ENCODE assay signal across 9 mouse cellular contexts in genomic region chr9:103092248-103092647, GRCm38 (mm10). TPM values are rescaled to one million over a fixed set of nuclear protein-coding genes. Genes with fewer than 3 reads are reported as not detected.
A peak's percentile ranks its signal among the peaks of the same experiment; 100 is the strongest.
DNase-seq lines count a peak whose midpoint lies in the region; ATAC-seq and TF ChIP-seq lines count a peak whose summit lies in the region.
"Had no signal": no experiment of that assay in that cellular context is flagged by ENCODE, and none has a peak within 500 bp of the region (broad histone marks: within the 10 kb centered on the region; RNA-seq: fewer than 3 reads in every experiment).

No protein-coding gene starts in this region.

- under 1% methylated on average over 19 of the region's 19 CpGs for WGBS in embryonic facial prominence, embryonic 11.5 days
- WGBS in limb, embryonic 14.5 days: 0% methylated on average over 16 of the region's 19 CpGs
- under 1% methylated on average over 19 of the region's 19 CpGs for WGBS in midbrain, embryonic 15.5 days
- 1% methylated on average over 19 of the region's 19 CpGs for WGBS in spleen, adult 2 months

- H3K27ac ChIP-seq in embryonic facial prominence, embryonic 11.5 days (replicated peaks; ENCODE audit: low read depth, low read length): no peak overlapping the region
- H3K27ac ChIP-seq in limb, embryonic 14.5 days (replicated peaks; ENCODE audit: low read depth, low read length): no peak overlapping the region
- H3K27ac ChIP-seq in midbrain, embryonic 15.5 days: peak overlapping the region; percentile 18; the same call in 1 of the 2 replicates
- no peak overlapping the region for H3K27ac ChIP-seq in spleen, adult 2 months (ENCODE audit: insufficient read depth, low read length)

- H3K4me1 ChIP-seq in embryonic facial prominence, embryonic 11.5 days (ENCODE audit: control insufficient read depth, insufficient read depth, low read length): no peaks in the 10 kb centered on the region
- peaks cover 6% of the 10 kb centered on the region; the same call in 1 of the 2 replicates for H3K4me1 ChIP-seq in limb, embryonic 14.5 days (ENCODE audit: control insufficient read depth, insufficient read depth, low read length)
- peaks cover 9% of the 10 kb centered on the region for H3K4me1 ChIP-seq in midbrain, embryonic 15.5 days
- no peaks in the 10 kb centered on the region; the same call in 1 of the 2 replicates for H3K4me1 ChIP-seq in spleen, adult 2 months (ENCODE audit: control insufficient read depth, insufficient read depth, insufficient read length)

- 0 out of 2 replicates have a peak, but pooled peaks have one; percentile 13 for TF ChIP-seq POLR2A in limb, embryonic 14.5 days (IDR thresholded peaks at IDR 0.05; ENCODE audit: borderline replicate concordance, extremely low read depth, insufficient read depth, insufficient read length)
- no peak for TF ChIP-seq POLR2A in spleen, adult 2 months (IDR thresholded peaks at IDR 0.05; ENCODE audit: low read depth, low read length)

- H3K9me3 ChIP-seq in embryonic facial prominence, embryonic 11.5 days (replicated peaks; ENCODE audit: control insufficient read depth, low read length): no peaks in the 10 kb centered on the region
- H3K9me3 ChIP-seq in limb, embryonic 14.5 days (ENCODE audit: control insufficient read depth, low read length): no peaks in the 10 kb centered on the region
- no peaks in the 10 kb centered on the region for H3K9me3 ChIP-seq in midbrain, embryonic 15.5 days

- TF ChIP-seq CTCF in spleen, adult 2 months (IDR thresholded peaks at IDR 0.05; ENCODE audit: extremely low read depth, insufficient read depth, insufficient read length, insufficient replicate concordance): peak; percentile 96

- no peaks in the 10 kb centered on the region for H3K36me3 ChIP-seq in embryonic facial prominence, embryonic 11.5 days (replicated peaks; ENCODE audit: control insufficient read depth, insufficient read depth, low read depth, low read length)
- H3K36me3 ChIP-seq in limb, embryonic 14.5 days (ENCODE audit: control insufficient read depth, insufficient read depth, low read length): no peaks in the 10 kb centered on the region
- no peaks in the 10 kb centered on the region for H3K36me3 ChIP-seq in midbrain, embryonic 15.5 days (replicated peaks)
- H3K36me3 ChIP-seq in spleen, adult 2 months (ENCODE audit: control insufficient read depth, insufficient read depth, low read length): no peaks in the 10 kb centered on the region

- H3K4me2 ChIP-seq in embryonic facial prominence, embryonic 11.5 days (ENCODE audit: low read depth, low read length): peak overlapping the region; percentile 83
- H3K4me2 ChIP-seq in limb, embryonic 14.5 days (replicated peaks; ENCODE audit: low read depth, low read length, severe bottlenecking): peak overlapping the region; percentile 86
- H3K4me2 ChIP-seq in midbrain, embryonic 15.5 days: peak overlapping the region; percentile 91

- ATAC-seq in embryonic facial prominence, embryonic 11.5 days (replicated peaks; ENCODE audit: insufficient number of reproducible peaks, low FRiP score, low TSS enrichment, low read depth): peak; percentile 86
- peak; percentile 90 for ATAC-seq in limb, embryonic 14.5 days (ENCODE audit: low FRiP score, low read depth)
- ATAC-seq in midbrain, embryonic 15.5 days (replicated peaks): peak; percentile 93

- peak overlapping the region; percentile 36 for H3K4me3 ChIP-seq in embryonic facial prominence, embryonic 11.5 days (ENCODE audit: low read depth, low read length)
- peak overlapping the region; percentile 44 for H3K4me3 ChIP-seq in limb, embryonic 14.5 days (replicated peaks; ENCODE audit: low read length)
- peak overlapping the region; percentile 51 for H3K4me3 ChIP-seq in midbrain, embryonic 15.5 days
- H3K4me3 ChIP-seq in spleen, adult 2 months (ENCODE audit: extremely low read depth, insufficient read depth, insufficient read length): peak overlapping the region; percentile 45; the same call in 1 of the 2 replicates

- H3K27me3 ChIP-seq in embryonic facial prominence, embryonic 11.5 days (ENCODE audit: control insufficient read depth, insufficient read depth, low read length): no peaks in the 10 kb centered on the region
- H3K27me3 ChIP-seq in limb, embryonic 14.5 days (ENCODE audit: control insufficient read depth, insufficient read depth, low read length): no peaks in the 10 kb centered on the region
- no peaks in the 10 kb centered on the region for H3K27me3 ChIP-seq in midbrain, embryonic 15.5 days (replicated peaks)
- no peaks in the 10 kb centered on the region for H3K27me3 ChIP-seq in spleen, adult 2 months (ENCODE audit: control insufficient read depth, insufficient read depth, low read length)

- H3K9ac ChIP-seq in embryonic facial prominence, embryonic 11.5 days (replicated peaks; ENCODE audit: low read length): peak overlapping the region; percentile 55
- H3K9ac ChIP-seq in limb, embryonic 14.5 days (ENCODE audit: low read depth, low read length, severe bottlenecking): peak overlapping the region; percentile 55
- peak overlapping the region; percentile 59 for H3K9ac ChIP-seq in midbrain, embryonic 15.5 days

- peak; percentile 36 to 52 for DNase-seq in urinary bladder, adult 18-20 months (ENCODE audit: low spot score in 2 of 2)
- no peak for DNase-seq in urinary bladder, postnatal 10 days (ENCODE audit: low spot score)
- DNase-seq in embryonic facial prominence, embryonic 11.5 days (ENCODE audit: low spot score): peak; percentile 91
- DNase-seq in heart, adult 18-20 months: peak; percentile 74 to 80
- DNase-seq in kidney, adult 11 months: peak; percentile 73
- peak; percentile 81 for DNase-seq in limb, embryonic 14.5 days (ENCODE audit: low spot score)
- DNase-seq in spleen, adult 2 months (ENCODE audit: low read depth in 1 of 2, low spot score in 2 of 2): peak; percentile 46 to 50

RNA-seq across cellular contexts. Expression of gene Rab6b, which starts 19.3 kb away (rescaled TPM):
- 6.0 and 7.5 TPM in 2 replicates for polyA plus RNA-seq in embryonic facial prominence, embryonic 11.5 days (2014; fragmentation: Nextera tagmentation; extraction: Ambion mirVana)
- 1 to 10 TPM; 1.2 to 1.8 TPM for total RNA-seq in heart, adult 18-20 months (2021)
- 8.1 and 9.6 TPM in 2 replicates for polyA plus RNA-seq in limb, embryonic 14.5 days (2012; rRNA removed)
- 3.5 and 4.2 TPM in 2 replicates for polyA plus RNA-seq in limb, embryonic 14.5 days (2014; fragmentation: Nextera tagmentation; extraction: Ambion mirVana)
- 107 and 110 TPM in 2 replicates for polyA plus RNA-seq in midbrain, embryonic 15.5 days (2015; fragmentation: Nextera tagmentation; extraction: Ambion mirVana)
- polyA plus RNA-seq in spleen, adult 2 months (2012; rRNA removed): 1.4 and 8.3 TPM in 2 replicates
- total RNA-seq: MEL had no signal

Comparison
In these comparisons a context has a peak if more than half of its experiments do, and no peak if none do; other contexts are left out.
1. RNA of gene Rab6b, which starts 19.3 kb away (polyA plus RNA-seq): 107 to 110 TPM in midbrain, embryonic 15.5 days; 3.5 to 9.6 TPM in limb, embryonic 14.5 days, 6.0 to 7.5 TPM in embryonic facial prominence, embryonic 11.5 days and 1.4 to 8.3 TPM in spleen, adult 2 months; every median in the first group is over 10 times any median in the second.
2. Peak in every context shown above with its lines, with median percentiles within 50 percentile points of each other: ATAC-seq, H3K4me2 ChIP-seq, H3K4me3 ChIP-seq and H3K9ac ChIP-seq.